Mouse (Mus musculus): ENCODE results near the gene Cth. TPM values are rescaled to one million over a fixed set of nuclear protein-coding genes. Genes with fewer than 3 reads are reported as not detected.

Cth gene
- polyA plus RNA-seq, 1 experiment, result 4.4 TPM

DNA sequence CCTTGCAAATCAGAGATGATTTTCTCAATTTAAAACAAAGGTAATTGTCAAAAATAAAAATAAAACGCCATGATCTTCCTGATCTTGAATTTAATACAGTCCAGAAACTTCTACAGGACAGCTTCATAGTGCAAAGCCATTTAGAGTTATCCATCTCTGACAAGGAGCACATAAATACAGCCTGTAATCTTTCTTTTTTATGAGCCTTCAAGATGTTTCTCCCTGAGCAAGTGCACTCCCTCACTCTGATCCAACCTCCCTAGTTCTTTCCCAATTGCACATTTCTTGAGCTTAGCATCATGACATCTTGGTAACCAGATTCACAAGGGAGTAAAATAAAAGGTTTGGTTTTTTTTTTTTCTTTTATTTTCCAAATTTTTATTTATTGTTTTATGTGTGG, 72.1 kb downstream of the Cth start:
- H3K4me1 ChIP-seq (ENCODE audit: control insufficient read depth, insufficient read depth, low read length), result no peaks in the 10 kb centered on the region

GRCm38 (mm10) chr3:157848503-157848902, 76.4 kb downstream of the Cth start:
- TF ChIP-seq POLR2A (IDR thresholded peaks at IDR 0.05; ENCODE audit: borderline replicate concordance, extremely low read depth, low read depth, low read length) (no peak), CTCF (IDR thresholded peaks at IDR 0.05; ENCODE audit: insufficient read depth, low read length) (no peak)
- Histone ChIP-seq H3K4me3 (replicated peaks; ENCODE audit: extremely low read depth, low read depth, low read length) (no peak overlapping the region), H3K4me1 (ENCODE audit: control insufficient read depth, insufficient read depth, low read length) (no peaks in the 10 kb centered on the region)
- DNase-seq, result no peak
- 32% methylated on average over 2 of the region's 2 CpGs for WGBS

More for the DNA sequence above, 72.1 kb downstream of the Cth start:
- WGBS, result 40% methylated on average over 1 of the region's 1 CpGs
- TF ChIP-seq POLR2A (IDR thresholded peaks at IDR 0.05; ENCODE audit: borderline replicate concordance, extremely low read depth, low read depth, low read length), result no peak
- no peak for TF ChIP-seq CTCF (IDR thresholded peaks at IDR 0.05; ENCODE audit: insufficient read depth, low read length)
- DNase-seq, result no peak
- no peak overlapping the region for H3K4me3 ChIP-seq (replicated peaks; ENCODE audit: extremely low read depth, low read depth, low read length)

- 56% methylated on average over 7 of the region's 7 CpGs for whole genome bisulfite sequencing
- Histone ChIP-seq H3K4me1 (ENCODE audit: control insufficient read depth, insufficient read depth, low read length) (no peaks in the 10 kb centered on the region), H3K4me3 (replicated peaks; ENCODE audit: extremely low read depth, low read depth, low read length) (no peak overlapping the region)
- no peak for TF ChIP-seq POLR2A (IDR thresholded peaks at IDR 0.05; ENCODE audit: borderline replicate concordance, extremely low read depth, low read depth, low read length)
- no peak for TF ChIP-seq CTCF (IDR thresholded peaks at IDR 0.05; ENCODE audit: insufficient read depth, low read length)
- no peak for DNase-seq
These were observed 77.3 kb downstream of the Cth start for GRCm38 (mm10) chr3:157847338-157848284.

Other genes starting within 250 kb of the Cth start
- gene Ankrd13c, start 22.2 kb upstream of the Cth start, polyA plus RNA-seq (2012; rRNA removed), result 18.3 and 27.6 TPM in 2 replicates
- 208 and 261 TPM in 2 replicates for gene Srsf11, start 111.6 kb upstream of the Cth start, polyA plus RNA-seq (2012; rRNA removed)
- 2.8 and 5.4 TPM in 2 replicates for gene Lrrc40, start 111.6 kb upstream of the Cth start, polyA plus RNA-seq (2012; rRNA removed)

Data from lung, adult 2 months (tissue).